Mouse (Mus musculus) left cerebral cortex, postnatal 25 days (tissue): ENCODE results near the gene Insyn1. TPM values are rescaled to one million over a fixed set of nuclear protein-coding genes. Genes with fewer than 3 reads are reported as not detected.

Experiments used
- DNase-seq, 2 experiments: peaks; one replicate each; pipeline ENCODE4 v3.0.0; 2022; ENCODE audit warnings: low spot score in 2 of 2, mixed read lengths in 1 of 2
- intact Hi-C: fragments of 180-260 bp; cut with DNase I; formaldehyde crosslinking; loops from one replicate; pipeline ENCODE4 v1.15.1; 2025
- total RNA-seq, 2 experiments: library from RNA; stranded (reverse); gene quantifications; 2 replicates each; pipeline ENCODE4 v1.2.3; 2021

The Insyn1 gene
- total RNA-seq, 2 experiments from 2014 or later = 221 to 222 TPM

DNA sequence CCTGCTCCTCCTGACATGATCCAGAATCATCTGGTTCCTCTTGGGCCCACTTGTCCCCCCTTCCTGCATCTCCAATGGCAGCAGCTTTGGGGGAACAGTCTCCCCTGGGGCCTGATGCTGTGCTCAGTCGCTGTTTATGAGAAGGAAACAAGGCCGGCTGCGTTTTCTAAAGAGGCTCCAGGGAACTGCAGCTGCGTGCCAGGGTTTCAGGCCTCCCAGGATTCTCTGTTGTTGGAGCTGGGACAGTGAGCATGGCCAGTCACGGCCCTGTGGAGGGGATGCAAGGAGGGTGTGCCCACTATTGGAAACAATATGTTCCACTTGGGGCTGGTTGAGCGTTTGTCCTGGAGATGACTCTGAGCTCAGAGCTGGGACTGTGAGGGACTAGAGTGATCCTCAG is 17.9 kb upstream of the Insyn1 start:
- intact Hi-C loops = no loop called here
- DNase-seq = no peak

DNA sequence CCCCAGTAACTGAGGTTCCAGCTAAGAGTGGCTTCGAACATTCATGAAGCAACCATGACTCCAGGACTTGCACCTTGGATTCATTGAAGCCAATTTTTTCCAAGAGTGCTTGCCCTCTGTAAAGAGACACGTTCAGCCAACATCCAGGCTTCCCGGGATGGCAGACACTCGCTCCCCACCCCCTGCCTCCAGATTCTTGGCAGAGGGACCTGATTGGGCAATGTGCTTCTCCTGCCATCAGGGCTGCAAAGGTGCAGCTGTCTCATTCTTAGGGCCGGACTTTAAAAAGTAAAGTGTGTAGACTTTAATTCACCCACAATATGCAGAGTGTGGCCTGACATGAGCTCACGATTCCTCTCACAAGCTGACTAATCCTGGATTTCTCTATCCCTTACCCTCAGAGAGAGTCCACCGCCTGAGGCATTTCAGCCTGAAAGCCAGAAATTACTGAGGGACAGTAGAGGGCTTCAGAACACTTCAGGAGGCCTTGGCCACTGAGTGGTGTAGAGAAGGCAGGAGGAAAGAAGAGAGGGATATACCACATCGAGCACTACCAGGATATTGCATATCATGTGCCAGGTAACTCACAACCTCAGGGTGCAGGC is 15.1 kb upstream of the Insyn1 start:
- intact Hi-C loops = no loop called here
- DNase-seq = no peak

DNA sequence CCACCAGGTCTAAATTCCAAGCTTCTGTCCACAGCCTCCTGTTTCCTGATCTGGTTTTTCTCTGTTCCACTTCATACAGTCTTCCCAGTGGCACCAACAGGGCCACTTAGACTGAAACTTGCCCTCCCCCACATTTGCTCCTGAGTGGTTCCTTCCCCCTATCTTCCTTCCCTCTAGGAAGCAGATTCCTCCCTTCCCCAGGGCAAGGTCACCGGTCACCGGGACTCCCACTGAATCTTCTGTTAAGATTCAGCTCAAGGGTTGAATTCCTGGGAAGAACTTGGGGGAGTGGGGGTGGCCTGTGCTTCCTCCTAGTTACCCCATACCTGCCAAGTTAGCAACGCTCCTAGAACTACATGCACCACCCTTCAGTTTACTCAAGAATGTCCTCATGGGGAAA is 1.3 kb upstream of the Insyn1 start:
- DNase-seq = no peak
- intact Hi-C loops = loop anchor here (5.0 kb wide), 1 partner anchor 115 kb away; the partner anchor contains the start of gene Tbc1d21

DNA sequence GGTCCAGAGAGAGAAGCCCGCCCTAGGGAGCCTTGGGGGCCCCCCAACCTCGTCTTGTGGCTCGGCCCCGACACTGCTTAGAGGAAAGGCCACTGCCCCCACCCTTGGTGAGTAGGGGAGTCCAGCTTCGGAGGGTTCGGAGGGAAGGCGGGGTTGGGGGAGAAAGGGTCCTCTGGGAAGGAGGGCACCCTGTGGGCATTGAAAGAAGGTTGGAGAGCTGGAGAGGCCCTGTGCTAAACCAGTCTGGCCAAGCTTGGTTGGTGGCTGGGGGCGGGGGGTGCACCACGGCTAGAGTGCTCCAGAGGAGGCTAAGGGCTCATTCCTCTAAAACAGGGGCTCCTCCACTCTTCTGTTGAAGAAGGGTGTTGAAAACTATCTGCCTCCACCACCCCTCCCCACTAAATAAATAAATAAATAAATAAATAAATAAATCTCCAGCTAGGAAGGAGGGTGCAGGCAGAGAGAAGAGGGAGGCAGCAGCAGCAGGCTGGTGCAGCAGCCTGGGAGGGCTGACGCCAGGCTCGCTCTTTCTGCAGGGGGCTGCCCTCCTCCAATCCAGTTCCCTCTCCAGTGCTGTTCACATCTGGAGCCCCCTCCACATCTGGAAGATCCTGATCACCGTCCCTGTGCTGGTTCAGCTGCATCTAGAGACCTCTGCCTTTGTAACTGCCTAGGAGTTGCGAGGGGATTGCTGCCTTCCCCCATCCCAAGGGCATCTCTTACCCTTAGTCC is 896 bp downstream of the Insyn1 start:
- intact Hi-C loops = loop anchor here (2.0 to 5.0 kb wide), 3 partner anchors 46 to 158 kb away; partner anchors contain the start of gene Tbc1d21
- DNase-seq = no peak

DNA sequence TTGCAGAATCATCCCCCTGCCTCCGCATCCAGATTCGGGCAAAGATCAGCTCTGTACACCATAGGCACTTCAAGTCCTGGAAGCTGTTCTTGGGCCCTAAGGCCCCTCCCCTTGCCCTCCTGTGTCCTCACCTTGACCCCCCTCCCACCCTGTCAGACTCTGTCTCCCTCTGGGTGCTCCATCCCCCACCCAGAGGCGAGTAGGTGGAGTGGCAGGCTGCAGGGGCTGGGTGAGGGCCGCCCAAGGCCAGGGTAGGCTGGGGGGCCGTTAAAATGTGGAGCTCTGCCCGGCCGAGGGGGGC is 1.4 kb downstream of the Insyn1 start:
- intact Hi-C loops = loop anchor here (2.0 to 5.0 kb wide), 3 partner anchors 47 to 159 kb away; partner anchors contain the start of gene Tbc1d21
- DNase-seq = no peak

DNA sequence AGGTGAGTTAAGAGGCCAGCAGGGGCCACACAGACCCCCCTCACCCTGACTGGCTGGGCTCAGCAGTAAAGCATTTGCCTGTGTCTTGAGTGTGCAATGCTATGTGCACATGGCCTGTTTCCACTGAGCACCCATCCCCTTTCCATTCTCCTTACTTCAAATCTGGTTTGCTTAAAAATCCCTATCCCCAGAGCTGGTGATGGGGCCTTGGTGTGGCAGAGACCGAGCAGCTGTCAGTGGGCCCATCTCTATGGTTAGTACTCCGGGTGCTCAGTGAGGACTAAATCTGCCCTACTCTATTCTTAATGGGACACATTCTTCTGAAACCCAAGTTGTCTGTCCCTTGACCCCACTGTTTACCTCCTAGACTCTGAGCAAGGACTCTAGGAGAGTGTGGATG is 2.0 kb downstream of the Insyn1 start:
- DNase-seq = no peak
- intact Hi-C loops = no loop called here

DNA sequence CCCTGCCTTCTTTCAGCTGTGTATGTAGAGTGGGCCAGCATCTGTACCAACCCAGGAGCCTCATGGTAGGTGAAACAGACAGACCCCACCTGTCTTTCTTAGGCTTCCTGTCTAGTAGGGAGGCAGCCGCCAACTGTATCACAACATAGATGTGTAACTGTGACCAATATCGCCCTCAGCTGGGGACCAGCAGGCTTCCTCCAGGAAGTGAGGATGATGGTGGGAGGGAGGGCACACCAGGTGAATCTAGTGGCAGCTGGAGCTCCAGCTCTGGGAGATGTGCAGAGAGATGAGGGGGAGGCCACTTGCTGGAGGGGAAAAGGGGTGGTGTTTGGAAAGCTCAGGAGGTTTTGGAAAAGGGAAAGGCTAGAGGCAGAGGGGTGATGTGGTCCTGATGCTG is 6.6 kb downstream of the Insyn1 start:
- peak in 1 of 2 experiments; percentile 47 for DNase-seq
- intact Hi-C loops = no loop called here

DNA sequence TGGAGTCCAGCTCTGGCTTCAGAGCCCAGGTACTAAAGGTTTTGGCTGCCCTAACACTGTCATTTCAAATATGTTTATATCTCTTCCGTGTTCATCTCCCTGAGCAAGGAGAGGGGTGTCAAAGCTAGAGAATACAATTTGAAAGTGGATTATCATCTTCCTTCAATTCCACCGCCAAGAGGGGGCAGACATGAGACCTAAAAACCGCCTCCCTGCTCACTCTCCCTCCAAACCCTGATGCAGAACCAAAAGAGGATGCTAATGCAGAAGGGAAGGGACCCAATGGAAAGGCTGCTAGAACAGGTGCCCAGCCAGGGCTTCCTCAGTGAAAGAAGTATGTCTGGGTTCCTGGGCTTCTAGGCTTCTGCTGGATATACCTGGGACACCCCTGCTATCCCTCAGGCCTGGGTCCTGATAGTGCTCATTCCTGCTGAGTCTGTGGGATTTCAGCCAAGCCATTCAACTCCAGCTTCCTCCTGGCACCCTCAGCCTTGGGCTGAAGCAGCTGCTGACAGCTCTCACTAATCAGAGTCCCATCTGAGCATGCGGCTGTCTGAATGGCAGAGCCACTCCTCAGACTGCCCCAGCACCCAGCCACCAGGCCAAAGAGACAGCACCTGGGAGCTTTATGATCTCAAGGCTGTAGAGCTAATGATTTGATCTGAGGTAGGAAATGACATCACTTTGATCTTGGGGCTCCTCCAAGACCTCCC is 8.2 kb downstream of the Insyn1 start:
- intact Hi-C loops = no loop called here
- peak in 1 of 2 experiments; percentile 59 for DNase-seq

DNA sequence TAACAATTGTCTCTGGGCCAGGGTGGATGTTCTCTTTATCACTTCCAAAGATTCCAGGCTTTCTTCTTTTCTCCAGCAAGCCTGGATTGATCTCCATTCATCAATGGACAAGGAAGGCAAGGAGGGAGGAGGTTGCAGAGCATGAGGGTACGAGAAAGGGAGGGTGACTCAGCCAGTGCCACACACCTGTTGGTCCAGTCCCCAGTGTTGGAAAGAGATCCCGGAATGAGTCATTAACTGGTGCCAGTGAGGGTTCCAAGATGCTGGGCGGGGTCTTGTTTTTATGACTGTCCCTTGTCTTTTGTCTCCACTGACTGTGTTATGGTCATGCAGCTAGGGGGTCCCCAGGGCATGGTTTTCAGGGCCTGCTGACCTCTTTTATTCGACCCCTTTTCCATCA is 9.5 kb downstream of the Insyn1 start:
- no peak for DNase-seq
- intact Hi-C loops = no loop called here

DNA sequence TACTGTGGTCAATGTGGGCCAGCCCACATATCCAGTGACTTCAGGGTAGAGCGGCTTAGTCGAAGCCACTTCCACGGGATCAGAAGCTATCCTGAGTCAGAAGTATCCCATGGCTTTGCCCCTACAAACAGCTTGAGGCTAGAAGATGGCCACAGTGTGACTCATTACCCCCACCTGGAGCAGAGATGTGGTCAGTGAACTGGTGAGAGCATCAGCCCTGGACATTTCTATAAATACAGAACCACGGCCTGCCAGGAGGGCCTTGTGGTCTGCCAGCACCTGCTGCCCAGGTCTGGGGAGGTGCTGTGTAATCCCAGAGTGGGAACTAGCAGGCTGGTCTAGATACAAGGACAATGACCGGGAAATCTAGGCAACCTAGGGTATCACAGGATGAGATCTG is 12.5 kb downstream of the Insyn1 start:
- no peak for DNase-seq
- intact Hi-C loops = no loop called here

DNA sequence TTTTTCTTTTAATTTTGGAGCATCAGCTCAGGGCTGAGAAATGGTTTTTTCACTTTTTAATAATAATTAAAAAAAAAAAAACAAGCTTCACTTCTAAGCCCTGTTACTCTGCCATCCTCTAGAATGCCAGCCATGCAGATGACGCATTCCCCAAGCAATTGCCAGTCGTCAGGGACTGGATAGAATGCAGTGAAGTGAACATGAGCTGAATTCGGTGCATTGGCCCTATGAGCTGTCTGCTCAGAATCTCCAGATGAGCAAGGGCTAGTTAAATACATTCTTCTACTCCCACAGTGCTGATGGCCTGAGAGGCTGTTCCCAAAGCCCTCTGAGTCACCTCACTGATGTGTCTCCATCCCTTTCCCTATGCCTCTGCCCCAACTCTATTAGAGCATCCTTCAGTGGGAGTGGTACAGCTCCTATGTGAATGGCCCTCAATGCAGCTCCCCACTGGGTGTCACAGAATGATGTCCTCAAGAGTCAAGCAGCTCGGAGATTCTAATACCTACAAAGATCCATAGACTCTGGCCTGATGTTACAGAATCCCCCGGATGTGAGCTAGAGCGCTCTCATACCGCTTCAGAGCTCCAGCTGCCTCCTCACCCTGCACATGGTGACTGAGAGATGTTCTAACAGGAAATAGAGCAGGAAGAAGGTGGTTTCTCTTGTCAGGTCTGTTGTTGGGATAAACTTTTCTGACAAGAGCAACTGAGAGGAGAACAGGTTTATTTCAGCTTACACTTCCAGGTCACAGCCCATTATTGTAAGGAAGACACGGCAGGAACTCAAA is 19.0 kb downstream of the Insyn1 start:
- DNase-seq = no peak
- intact Hi-C loops = no loop called here

DNA sequence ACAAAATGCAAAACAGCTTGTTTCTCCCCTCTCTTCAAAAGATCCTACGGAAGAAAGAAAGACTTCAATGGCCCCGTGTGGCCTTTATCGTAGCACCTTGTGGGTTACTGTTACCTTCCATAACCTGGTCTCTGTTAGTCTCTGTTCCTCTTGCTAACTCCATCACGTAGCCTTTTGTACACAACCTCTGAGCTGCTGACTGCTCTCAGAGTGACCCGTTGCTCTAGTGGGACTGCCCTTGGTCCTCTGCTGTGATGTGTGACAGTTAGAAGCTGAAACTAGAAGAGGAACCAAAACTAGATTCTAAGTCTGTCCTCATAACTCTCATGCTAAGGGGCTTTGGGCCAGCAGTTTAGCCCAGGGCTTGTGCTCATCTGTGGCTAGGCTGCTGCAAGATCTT is 22.0 kb downstream of the Insyn1 start:
- intact Hi-C loops = no loop called here

DNA sequence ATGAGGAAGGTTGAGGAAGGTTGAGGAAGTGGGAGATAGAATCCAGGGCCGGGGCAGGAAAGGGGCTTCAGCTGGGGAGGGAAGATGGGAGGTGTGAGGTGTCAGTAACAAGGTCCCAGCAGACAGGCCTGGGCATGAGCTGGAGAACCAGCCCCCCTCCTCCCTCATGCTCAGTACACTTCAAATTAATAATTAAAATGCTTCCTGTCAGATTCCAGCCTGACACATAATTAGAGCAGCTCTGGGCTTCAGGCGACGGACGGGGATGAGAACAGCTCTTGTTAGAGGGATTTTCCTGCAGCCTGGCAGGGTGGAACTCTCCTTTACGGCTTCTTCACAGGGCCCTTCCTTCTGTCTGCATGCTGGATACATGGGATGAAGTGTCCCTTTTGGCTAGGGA is 25.3 kb downstream of the Insyn1 start:
- intact Hi-C loops = no loop called here

More for the DNA sequence above, 22.0 kb downstream of the Insyn1 start:
- no peak for DNase-seq

DNA sequence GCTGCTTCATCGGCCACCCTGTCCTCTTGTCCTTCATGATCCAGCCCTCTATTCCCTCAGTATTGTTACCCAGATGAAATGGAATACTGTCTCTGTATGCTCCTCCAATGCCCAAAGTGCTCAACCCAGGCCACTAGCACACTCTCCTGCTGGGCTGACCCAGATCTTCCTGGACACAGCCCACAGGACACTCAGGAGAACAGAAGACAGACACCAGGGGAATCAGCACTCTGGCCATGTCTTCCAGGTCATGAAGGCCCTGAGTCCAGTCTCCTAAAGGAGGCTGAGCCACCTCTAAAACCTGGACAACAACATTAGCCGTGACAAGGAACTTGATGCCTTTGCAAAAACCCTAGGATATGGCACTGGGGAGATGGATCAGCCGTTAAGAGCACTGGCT is 28.1 kb downstream of the Insyn1 start:
- intact Hi-C loops = no loop called here
- DNase-seq = no peak

More for the DNA sequence above, 25.3 kb downstream of the Insyn1 start:
- DNase-seq = no peak

DNA sequence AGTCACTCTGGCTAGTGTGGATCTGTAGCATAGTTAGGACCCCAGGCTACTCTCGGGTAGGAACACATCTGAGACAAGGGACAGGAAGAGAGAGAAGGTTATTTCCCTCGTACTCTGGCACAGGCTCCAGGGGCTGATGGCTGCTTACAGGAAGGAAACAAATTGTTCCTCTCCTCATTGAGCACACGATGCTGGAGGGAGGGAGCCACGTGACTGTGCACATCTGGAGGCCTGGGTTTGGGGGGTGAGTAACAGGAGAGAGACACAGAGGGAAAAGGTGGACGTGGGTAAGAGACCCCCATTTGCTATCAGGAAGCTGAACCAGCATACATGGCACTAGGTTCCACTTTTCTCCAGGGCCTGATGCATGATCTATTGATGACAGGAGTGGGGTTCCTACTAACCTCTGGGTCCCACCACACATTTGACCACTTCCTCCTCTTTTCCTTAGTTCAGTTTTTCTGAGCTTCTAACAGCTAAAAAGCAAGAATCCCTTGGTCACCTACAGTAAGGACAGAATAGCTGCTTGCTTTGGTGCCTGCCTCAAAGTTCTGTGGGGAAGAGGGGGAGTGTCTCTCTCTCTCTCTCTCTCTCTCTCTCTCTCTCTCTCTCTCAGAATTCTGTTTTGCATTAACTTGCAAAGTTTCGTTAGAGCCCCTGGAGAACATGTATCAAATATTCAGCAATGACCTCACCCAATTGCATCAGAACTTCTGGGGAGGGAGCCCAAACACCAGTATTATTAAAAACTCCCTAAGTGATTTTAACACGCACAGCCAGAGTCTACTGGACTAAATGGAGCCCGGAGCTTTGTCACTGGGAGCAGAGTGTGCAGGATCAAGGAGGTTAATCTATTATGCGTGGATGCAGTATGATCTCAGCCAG is 29.7 kb downstream of the Insyn1 start:
- DNase-seq = no peak
- intact Hi-C loops = no loop called here

DNA sequence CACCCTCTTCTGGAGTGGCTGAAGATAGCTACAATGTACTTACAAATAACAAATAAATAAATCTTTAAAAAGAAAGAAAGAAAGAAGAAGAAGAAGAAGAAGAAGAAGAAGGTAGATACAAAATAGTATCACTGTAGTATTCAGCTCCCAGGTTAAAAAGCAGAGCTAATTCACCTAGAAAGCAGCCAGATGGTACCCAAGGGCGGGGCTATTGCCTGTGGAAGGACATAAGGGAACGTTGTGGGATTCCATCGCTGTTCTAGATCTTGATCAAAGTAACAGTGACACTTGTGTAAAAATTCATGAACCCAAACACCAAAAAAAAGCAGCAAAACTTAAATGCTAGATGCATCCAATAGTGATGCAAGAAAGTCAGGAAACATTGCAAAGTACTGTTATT is 31.6 kb downstream of the Insyn1 start:
- intact Hi-C loops = no loop called here
- no peak for DNase-seq

DNA sequence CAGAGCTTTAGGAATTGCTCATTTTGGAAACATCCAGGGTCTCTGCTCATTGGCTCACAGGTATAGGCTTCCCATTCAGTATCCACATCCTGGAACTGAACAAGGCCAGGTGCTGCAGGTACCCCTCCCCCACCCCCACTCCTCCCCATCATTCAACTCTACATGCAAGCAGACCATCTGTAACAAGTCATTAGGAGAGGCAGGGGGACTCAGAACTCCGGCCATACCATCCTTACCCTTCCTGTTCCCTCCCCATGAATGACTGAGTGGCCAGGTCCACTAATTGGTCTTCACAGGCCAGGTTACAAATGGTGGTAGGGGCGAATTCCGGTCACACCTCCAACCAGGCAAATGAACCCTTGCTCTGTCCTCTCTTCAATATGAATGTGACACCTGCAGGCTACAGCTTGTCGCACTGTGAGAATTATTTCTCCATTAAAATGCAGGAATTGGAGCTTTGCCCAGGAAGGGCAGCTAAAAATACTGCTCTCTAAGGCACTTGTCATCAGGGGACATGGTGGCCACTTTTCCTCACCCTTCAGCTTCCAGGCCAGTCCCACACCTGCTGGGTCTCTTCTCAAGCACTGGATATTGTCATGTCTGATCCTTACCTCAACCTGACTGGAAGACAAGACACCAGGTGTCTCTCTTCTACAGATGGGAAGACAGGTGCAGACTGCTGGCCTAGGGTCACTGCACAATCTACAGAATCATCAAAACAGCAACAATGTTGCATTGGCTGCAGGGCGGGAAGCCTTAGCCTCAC is 32.6 kb downstream of the Insyn1 start:
- intact Hi-C loops = no loop called here
- DNase-seq = no peak

DNA sequence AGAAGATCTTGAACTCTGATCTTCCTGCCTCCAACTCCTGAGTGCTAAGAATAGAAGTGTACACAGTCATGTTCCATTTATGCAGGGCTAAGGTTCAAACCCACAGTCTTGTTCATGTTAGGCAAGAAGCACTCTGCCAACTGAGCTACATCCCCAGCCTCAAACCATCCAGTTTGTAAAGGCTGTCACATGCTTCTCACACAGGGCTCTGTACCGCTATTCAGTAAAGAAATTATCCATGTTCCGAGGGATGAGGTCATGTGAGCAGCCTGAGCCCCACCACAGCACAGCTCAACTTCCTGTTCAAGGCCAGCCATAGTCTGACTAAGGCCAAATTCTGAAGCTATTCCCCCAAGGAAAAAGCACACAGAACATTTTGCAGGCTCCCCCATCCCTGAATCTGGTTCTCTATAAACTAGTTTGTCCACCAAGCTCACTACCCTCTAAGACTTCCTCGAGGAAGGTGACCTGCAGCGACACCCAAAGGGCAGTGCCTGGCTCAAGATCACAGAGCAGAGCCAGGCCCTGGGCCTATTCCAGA is 33.5 kb downstream of the Insyn1 start:
- no peak for DNase-seq
- intact Hi-C loops = no loop called here
